Mouse (Mus musculus) hindlimb bud, embryonic 11.5 days (tissue): ENCODE measurements around the gene Abcb8.
"Not testable (repeated sequence)": the region's sequence is repeated elsewhere in the genome, so short reads cannot be mapped to it uniquely, and the experiment has no call there.

Experiments
- DNase-seq: peaks from one replicate; pipeline ENCODE4 v3.0.0-alpha.2; 2012; ENCODE audit warnings: low read depth, low spot score; ENCODE audit errors: extremely low spot score

Gene Abcb8

GRCm38 (mm10) chr5:24394165-24394894, 867 bp downstream of the Abcb8 start:
- DNase-seq = peak; percentile 99

GRCm38 (mm10) chr5:24396254-24396653, 2.8 kb downstream of the Abcb8 start:
- DNase-seq = not testable (repeated sequence)

DNA sequence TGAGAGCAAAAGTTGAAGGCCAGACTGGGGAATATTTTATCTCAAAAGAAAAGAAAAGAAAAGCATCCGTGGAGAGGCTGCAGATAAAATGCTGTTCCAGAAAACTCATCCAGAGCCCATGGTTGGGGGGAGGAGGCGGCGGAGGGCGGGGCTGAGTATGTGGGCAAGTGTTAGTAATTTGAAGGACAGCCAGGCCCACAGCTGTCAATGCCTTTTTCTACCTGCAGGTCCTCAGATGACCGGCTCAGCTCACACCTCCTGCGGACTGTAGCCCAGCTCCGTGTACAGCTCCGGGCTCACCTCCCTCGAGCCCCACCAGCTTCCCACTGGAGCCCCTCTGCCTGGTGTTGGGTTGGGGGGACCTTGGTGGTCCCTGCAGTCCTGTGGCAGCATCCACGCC, 6.2 kb downstream of the Abcb8 start:
- no peak for DNase-seq

DNA sequence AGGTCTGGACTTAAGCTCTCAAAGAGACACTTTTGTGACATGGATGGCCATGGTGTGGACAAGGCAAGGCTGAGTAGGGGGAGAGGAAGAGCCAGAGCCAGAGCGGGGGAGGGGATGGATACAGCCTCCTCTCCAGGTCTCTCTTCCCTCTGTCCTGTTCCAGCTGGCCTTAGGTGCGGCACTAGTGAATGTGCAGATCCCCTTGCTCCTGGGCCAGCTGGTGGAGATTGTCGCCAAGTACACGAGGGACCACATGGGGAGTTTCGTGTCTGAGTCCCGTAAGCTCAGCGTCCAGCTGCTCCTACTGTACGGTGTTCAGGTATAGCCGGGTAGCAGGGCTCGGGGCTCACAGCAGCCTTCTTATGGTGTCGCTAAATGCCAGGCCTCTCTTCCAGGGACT, 6.9 kb downstream of the Abcb8 start:
- no peak for DNase-seq

DNA sequence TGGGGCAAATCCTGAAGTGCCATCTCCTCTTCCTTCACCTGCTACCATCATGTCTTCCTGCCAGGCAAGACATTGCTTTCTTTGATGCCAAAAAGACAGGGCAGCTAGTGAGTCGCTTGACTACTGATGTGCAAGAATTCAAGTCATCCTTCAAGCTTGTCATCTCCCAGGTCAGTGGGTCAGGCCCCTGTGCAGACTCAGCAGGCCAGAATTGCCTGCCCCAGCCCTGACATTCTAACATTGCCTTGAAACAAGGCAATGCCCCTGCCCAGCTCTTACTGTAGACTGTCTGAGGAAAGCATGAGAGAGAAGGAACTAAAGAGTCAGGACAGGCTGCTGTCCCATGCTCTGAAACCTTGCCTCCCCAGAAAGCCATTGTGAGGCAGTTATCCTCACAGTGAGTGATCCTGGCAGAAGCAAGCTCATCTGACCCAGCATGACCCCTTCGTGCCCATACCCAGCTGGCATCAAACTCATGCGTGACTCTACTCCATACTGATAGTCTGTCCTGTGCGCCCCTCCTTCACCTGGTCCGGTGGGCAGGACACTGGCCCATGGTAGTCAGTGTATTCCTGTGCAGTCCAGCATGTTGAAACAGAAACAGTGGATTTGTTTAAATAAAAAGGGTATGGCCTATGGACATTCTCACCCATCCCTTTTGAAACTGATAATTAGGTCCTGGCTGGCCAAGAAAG, 7.6 kb downstream of the Abcb8 start:
- no peak for DNase-seq

- DNase-seq = no peak
Measured at GRCm38 (mm10) chr5:24401969-24402368, 8.5 kb downstream of the Abcb8 start.

GRCm38 (mm10) chr5:24404594-24405360, 11.3 kb downstream of the Abcb8 start:
- DNase-seq = no peak

DNA sequence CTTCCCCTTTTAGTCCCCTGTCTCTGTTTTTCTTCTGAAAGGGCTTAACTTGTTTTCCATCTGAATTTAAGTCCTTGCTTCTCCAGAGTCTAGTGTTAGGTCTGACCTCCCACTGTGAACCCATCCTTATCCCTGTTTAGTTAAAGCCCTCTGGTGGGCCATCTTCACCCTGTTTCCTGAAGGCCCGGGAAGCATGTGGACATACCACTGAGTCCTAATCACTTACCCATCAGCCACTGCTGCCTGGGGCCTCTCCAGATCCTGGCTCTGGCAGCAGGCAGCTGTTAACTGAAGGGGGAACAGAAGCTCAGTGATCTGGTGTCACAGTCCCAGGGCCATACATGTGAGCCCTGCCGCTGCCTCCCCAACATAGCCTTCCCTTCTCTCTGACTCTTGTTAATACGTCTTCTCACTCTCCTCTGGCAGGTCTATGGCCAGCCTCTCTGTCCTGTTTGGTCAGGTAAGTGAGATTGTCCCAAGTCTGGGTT, 12.0 kb downstream of the Abcb8 start:
- no peak for DNase-seq

DNA sequence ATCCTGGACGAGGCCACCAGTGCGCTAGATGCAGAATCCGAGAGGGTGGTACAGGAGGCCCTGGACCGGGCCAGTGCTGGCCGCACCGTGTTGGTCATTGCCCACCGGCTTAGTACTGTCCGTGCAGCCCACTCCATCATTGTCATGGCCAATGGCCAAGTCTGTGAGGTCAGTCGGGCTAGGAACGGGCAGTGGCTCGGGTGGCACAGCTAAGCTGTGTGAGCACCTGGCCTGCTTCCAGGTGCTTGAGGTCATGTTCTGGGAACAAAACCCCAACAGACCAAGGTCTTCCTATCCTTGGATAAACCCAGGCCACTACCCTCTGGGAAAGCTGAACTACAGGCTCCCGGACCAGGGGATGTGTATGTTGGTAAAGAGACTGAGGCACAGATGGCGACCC, 15.2 kb downstream of the Abcb8 start:
- no peak for DNase-seq

DNA sequence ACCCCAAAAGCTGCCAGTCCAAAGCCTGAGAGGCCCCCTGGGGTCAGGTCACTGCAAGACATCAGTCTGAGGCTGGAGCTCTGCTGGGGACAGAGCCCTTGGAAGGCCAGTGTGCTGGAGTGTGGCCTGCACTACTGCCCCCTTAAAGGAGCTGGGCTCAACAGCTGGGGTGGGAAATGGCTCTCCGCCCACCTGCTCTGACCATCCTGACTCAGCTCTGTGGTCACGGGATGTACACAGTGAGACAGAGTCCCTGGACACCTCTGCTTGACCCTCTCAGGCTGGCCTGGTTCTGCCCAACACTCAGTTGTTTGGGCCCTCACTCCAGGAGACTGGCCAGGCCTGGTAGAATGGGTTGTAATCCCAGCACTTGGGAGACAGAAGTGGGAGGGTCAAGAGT, 16.0 kb downstream of the Abcb8 start:
- no peak for DNase-seq

- DNase-seq = no peak
Measured at GRCm38 (mm10) chr5:24412063-24412462, 18.6 kb downstream of the Abcb8 start.

- no peak for DNase-seq
Measured at GRCm38 (mm10) chr5:24413042-24413693, 19.7 kb downstream of the Abcb8 start, which contains the start of gene Asic3. Gene Asic3, plus strand, starts transcription at chr5:24413392.

- no peak for DNase-seq
Measured at GRCm38 (mm10) chr5:24413938-24414337, 20.5 kb downstream of the Abcb8 start.

DNA sequence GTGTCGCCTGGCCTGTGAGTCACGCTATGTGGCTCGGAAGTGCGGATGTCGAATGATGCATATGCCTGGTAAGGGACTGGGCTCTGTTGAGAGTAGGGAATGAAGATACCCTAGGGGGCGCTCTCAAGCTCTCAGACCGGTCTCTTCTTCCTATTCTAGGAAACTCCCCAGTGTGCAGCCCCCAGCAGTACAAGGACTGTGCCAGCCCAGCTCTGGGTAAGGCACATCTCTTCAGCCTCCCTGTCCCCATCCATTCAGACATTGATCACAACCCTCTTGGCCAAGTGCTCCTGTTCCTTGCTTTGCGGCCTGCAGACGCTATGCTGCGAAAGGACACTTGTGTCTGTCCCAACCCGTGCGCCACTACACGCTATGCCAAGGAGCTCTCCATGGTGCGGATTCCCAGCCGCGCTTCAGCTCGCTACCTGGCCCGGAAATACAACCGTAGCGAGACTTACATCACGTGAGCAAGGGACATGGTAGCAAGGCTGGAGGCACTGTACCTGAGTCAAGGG, 22.8 kb downstream of the Abcb8 start:
- DNase-seq = no peak

GRCm38 (mm10) chr5:24417587-24417986, 24.1 kb downstream of the Abcb8 start:
- DNase-seq = no peak

- DNase-seq = no peak
Measured at GRCm38 (mm10) chr5:24420381-24420780, 26.9 kb downstream of the Abcb8 start.

- DNase-seq = peak; percentile 97
Measured at GRCm38 (mm10) chr5:24423129-24424003, 29.9 kb downstream of the Abcb8 start, which contains the start of the genes Cdk5 and Slc4a2. Gene Cdk5, minus strand, starts transcription at chr5:24423530. Gene Slc4a2, plus strand, starts transcription at chr5:24423837.

DNA sequence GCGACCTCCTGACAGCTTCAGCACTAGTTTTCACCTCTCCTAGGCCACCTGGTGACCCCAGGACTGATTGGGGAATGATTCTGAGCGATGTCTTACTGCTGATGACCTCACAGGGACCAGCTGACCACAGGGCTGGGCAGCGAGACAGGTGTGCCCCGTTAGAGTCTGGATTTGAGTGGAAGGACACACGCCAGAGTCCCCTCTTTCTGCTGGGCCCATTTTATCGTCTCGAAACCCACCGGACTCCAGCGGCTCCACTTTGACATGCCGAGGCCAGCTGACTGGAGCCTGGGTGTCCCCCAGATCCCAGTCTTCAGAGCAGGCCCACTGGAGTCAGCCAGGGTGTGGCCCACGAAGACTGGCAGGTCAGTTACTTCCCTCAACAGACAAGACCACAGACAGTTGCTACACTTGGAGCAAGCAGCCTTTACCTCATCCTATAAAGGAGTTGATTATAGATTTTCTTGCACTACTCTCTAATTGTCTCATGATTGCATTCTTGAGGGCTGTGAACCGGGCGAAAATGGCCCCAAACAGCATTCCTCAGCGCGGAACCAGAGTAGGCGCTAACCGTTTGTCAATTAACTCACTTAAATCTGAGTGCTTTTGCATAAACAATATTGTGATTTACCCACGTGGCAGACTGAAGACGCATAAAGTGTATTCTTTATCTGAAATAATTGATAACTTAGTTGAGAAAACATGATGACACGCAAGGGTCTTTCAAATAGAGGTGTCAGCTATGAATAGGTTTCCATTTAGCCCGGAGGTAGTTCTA, 30.7 kb downstream of the Abcb8 start:
- no peak for DNase-seq

GRCm38 (mm10) chr5:24424861-24425411, 31.5 kb downstream of the Abcb8 start:
- DNase-seq = no peak
